Mouse (Mus musculus): ENCODE measurements at regions not wholly inside any gene's neighbourhood (a gene's known extent, or its start where the extent isn't known, plus 50 kb on each side); places are given as distances from the start of the nearest gene placed in this dataset.

- DNase-seq (ENCODE audit: low read depth), result no peak
Measured at GRCm38 (mm10) chr2:93135324-93135723, 52.0 kb upstream of the Trp53i11 start.

GRCm38 (mm10) chr2:93133301-93133971 lies 53.9 kb upstream of the Trp53i11 start:
- no peak for DNase-seq (ENCODE audit: low read depth)

DNA sequence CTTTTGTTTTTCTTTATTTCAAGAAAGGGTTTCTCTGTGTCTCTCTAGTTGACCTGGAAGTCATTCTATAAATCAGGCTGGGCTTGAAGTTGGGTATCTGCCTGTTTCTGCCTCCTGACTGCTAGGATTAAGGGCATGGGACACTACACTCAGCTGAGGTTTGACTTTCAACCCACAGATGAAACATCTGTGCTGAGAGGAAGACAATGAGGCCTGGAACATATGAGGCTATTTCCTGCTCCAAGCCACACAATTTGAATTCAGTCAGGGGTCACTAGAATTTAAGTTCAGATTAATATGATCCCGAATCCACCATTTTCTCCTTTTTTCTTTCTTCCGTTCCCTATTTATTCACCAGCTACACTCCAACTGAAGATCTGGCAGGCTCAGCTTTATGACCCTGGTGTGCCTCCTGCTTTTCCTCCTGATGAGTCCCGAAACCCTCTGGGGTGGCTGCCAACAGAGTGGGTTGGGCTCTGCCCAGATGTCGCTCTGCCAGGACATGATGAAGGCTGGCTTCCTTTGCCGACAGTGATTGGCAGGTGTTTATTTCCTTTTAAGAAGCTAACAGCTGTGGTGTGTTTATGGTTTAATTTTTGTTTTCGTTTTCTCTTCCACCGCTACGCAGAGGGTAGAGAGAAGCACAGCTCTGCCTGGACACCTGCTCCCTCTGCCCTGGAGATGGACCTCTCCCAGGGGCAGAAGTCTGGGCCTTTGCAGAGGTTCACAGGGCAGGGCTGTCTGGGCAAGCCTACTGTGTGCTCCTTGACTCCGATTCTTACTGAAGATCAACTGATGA lies 55.3 kb upstream of the Trp53i11 start:
- DNase-seq (ENCODE audit: low read depth), result peak; percentile 75

GRCm38 (mm10) chr2:93131236-93131635 lies 56.1 kb upstream of the Trp53i11 start:
- DNase-seq (ENCODE audit: low read depth), result peak; percentile 32

DNA sequence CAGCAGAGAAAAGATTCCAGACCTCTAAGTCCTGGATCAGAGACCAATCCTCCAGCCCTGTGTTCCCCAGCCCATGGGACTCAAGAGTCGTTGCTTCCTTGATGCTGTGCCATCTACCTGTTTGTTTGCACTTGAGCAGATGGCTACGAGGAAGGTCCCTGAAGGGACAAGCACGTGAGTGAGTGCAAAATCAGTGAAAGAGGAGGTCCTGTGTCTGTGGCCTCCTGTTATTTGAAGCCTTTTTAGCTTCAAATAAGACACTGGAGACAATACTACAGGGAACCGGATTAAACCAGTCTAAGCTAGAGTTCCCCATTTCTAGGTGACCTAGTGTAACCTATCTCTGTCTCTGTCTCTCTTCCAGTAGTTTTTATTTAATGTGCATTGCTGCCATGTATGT lies 58.2 kb upstream of the Trp53i11 start:
- DNase-seq (ENCODE audit: low read depth), result no peak

GRCm38 (mm10) chr2:93126595-93127165 lies 60.7 kb upstream of the Trp53i11 start:
- no peak for DNase-seq (ENCODE audit: low read depth)

DNA sequence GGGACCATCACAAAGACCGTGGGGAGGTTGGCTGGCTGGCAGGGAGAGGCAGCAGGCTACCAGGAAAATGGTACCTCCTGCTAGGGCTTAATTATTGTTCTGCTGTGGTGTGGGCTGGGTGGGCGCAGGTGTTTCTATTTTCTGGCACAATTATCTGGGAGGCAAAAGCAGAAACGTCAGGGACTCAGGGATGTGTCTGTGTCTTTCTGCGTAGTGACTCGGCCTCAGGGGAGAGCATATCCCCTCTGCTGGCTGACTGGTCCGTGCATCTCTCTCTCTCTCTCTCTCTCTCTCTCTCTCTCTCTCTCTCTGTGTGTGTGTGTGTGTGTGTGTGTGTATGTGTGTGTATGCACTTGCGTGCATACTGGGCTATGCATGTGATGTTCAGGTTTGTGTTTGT lies 61.2 kb upstream of the Trp53i11 start:
- no peak for DNase-seq (ENCODE audit: low read depth)

DNA sequence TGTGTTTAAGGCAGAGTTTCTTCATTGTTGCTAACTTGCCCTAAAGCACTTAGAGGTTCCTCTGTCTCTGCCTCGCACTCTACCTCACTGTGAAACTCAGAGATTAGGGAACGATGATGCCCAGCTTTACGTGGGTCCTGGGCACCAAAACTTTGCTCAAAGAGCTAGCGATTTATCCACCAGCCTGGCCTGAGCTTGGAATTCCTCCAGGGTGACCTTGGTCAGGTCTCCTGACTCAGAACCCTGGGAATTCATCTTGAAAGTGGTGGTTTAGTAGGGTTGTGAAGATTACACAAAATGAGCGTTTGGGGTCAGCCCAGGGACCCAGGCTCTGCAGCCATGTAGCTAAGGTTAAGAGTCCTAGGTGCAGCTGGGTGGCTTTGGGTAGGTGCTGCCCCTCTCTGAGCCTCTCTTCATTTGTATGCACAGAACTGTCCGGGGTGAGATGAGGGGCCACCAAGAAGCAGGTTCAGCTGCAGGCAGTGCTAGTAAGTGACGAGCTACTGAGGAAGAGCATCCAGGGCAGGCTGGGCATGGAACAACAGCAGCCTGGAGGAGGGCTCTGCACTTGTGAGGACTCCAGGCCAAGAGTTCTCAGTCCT lies 62.4 kb upstream of the Trp53i11 start:
- no peak for DNase-seq (ENCODE audit: low read depth)

GRCm38 (mm10) chr2:93123829-93124228 lies 63.5 kb upstream of the Trp53i11 start:
- DNase-seq (ENCODE audit: low read depth), result no peak

DNA sequence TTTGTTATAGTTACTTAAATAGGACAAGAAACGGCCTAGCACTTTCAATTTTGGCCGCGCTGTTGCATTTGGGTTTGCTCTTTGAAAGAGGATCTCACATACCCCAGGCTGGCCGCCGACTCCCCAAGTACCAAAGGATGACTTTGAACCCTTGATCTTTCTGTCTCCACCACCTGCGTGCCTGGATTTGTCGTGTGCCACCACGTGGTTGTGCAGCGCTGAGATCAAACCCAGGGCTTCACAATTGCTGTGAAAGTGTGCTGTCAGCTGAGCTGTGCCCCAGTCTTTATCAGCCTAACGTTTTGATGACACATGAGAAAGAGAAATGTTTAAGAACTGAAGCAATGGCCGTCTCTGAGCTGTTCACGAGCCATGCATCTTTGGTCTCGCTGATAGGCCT lies 67.0 kb upstream of the Trp53i11 start:
- no peak for DNase-seq (ENCODE audit: low read depth)

DNA sequence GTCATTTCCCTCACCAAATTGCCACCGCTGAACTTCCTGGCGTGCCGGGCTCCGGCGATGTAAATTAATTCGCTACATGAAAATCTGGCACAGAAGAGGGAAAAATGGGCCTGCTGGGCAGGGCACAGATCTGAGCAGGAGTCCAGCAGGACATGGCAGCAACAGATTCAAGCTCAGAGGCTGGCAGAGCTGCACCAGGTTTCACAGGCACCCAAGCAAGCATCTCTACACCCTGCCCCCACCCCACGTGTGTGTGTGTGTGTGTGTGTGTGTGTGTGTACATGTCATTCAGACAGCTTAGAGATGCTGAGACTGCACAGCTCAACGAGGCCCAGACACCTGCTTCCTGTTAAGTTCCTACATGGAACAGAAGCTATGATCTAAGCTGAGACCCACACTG lies 68.3 kb upstream of the Trp53i11 start:
- DNase-seq (ENCODE audit: low read depth), result no peak

DNA sequence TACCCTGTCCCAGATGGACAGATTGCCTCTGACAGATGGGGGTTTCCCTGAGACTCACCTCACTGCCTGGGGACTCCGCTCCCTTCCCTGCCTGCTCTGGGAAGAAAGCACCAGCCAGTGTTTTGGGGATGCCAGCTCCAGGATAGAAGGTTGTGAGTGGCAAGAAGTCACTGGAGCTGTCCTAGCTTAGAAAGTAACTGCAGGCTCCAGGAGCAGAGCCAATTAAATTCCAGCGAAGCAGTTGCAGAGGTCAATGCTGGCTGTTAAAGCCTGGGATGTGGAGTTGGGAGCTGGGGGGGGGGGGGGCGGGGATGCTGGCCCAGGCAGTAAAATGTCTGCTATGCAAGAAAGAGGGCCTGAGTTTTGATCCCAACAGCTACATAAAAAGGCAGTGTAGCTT lies 69.3 kb upstream of the Prdm11 start:
- no peak for DNase-seq (ENCODE audit: low read depth)

DNA sequence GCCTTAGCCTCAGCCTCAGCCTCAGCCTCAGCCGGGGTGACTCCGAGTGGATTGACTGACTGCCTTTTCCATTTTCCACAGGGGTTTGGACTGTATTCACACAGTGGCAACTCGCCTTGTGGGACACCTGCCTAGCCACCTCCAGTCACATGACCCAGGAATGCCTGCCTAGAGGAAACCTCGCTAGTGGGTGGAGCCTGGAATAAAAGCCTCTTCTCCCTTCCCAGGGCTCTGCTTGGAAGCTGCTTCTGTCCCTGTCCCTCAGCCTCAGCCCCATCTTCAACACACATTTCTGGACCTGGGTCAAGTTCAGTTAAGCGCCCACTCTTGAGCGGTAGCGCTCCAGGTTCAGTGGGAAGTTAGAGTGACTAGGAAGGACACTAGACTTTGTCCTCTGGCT lies 68.0 kb upstream of the Prdm11 start:
- no peak for DNase-seq (ENCODE audit: low read depth)

DNA sequence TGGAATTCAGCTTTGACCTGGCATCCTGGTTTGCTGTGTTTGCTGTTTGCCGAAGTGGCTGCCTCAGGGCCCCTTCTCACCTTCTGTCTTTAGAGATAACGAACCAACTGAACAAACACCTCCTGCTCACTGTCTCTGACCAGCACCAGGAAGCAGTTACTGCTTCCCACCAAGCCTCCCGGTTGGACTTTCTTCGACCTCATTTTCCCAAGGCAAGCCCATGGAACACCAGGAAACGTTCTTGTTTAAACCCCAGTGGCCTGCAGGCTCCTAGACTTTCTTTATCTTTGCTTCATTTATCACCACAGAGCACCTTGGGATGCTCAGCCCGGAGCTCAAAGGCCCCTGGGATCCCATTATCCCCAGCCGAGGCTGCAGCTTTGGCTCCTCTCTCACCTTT lies 66.4 kb upstream of the Prdm11 start:
- no peak for DNase-seq (ENCODE audit: low read depth)

GRCm38 (mm10) chr2:93110898-93111297 lies 64.9 kb upstream of the Prdm11 start:
- no peak for DNase-seq (ENCODE audit: low read depth)

DNA sequence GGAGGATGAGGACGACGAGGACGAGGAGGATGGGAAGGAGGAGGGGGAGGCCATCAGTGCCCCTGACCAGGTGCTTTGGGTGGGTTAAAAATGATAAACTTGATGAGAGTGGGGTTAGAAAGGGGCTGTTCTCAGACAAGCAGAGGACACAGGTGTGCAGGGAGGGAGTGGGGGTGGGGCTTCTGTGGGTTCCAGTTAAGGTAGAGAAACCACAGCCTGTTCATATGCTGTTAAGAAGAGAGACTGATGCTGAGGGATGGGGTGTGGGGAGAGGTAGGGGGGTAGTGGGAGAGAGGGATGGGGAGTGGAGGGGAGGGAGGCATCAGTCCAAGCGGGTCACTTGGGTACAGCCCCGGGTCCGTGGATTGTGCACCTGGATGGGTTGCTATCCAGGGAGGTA lies 60.6 kb upstream of the Prdm11 start:
- DNase-seq (ENCODE audit: low read depth), result no peak

GRCm38 (mm10) chr2:93101991-93102390 lies 56.0 kb upstream of the Prdm11 start:
- DNase-seq (ENCODE audit: low read depth), result no peak

- no peak for DNase-seq (ENCODE audit: low read depth)
Measured at GRCm38 (mm10) chr2:93099780-93100179, 53.8 kb upstream of the Prdm11 start.

- DNase-seq (ENCODE audit: low read depth), result no peak
Measured at GRCm38 (mm10) chr2:93097016-93097415, 51.0 kb upstream of the Prdm11 start.

GRCm38 (mm10) chr2:93096078-93096729 lies 50.2 kb upstream of the Prdm11 start:
- DNase-seq (ENCODE audit: low read depth), result no peak
